Mouse (Mus musculus) embryonic facial prominence, embryonic 11.5 days (tissue): ENCODE results near the gene Slc35a1. TPM values are rescaled to one million over a fixed set of nuclear protein-coding genes. Genes with fewer than 3 reads are reported as not detected.
A peak's percentile ranks its signal among the peaks of the same experiment; 100 is the strongest.

Source experiments
- ATAC-seq: fragments of 200-750 bp; cut with Nextera tagmentation; replicated peaks from 2 replicates; pipeline ENCODE4 v1.8.0; 2017; ENCODE audit warnings: low read depth; ENCODE audit not compliant: insufficient number of reproducible peaks, low FRiP score, low TSS enrichment
- DNase-seq: peaks from one replicate; pipeline ENCODE4 v3.0.0-alpha.2; 2015; ENCODE audit warnings: low spot score
- H3K27ac ChIP-seq: fragments of 300-500 bp; sonication (generic); replicated peaks from 2 replicates; pipeline ENCODE4 v1.5.1; 2014; ENCODE audit warnings: mild to moderate bottlenecking, low read depth, low read length, control low read depth
- H3K27me3 ChIP-seq: fragments of 300-500 bp; sonication (generic); 2 replicates; pipeline ENCODE4 v1.6.1; 2014; ENCODE audit warnings: mild to moderate bottlenecking, low read length, moderate library complexity, mixed read lengths; ENCODE audit not compliant: control insufficient read depth, insufficient read depth
- H3K36me3 ChIP-seq: fragments of 300-500 bp; sonication (generic); replicated peaks from 2 replicates; pipeline ENCODE4 v1.6.1; 2014; ENCODE audit warnings: low read depth, mild to moderate bottlenecking, low read length, moderate library complexity, mixed read lengths; ENCODE audit not compliant: control insufficient read depth, insufficient read depth
- H3K4me1 ChIP-seq: fragments of 300-500 bp; sonication (generic); 2 replicates; pipeline ENCODE4 v1.6.1; 2014; ENCODE audit warnings: low read length, mixed read lengths; ENCODE audit not compliant: control insufficient read depth, insufficient read depth
- H3K4me2 ChIP-seq: fragments of 300-500 bp; sonication (generic); 2 replicates; pipeline ENCODE4 v1.6.1; 2014; ENCODE audit warnings: low read depth, mild to moderate bottlenecking, control low read depth, low read length, moderate library complexity
- H3K4me3 ChIP-seq: fragments of 300-500 bp; sonication (generic); 2 replicates; pipeline ENCODE4 v1.5.1; 2014; ENCODE audit warnings: low read depth, low read length, control low read depth
- H3K9ac ChIP-seq: fragments of 300-500 bp; sonication (generic); replicated peaks from 2 replicates; pipeline ENCODE4 v1.6.1; 2014; ENCODE audit warnings: mild to moderate bottlenecking, control low read depth, low read length
- H3K9me3 ChIP-seq: fragments of 300-500 bp; sonication (generic); replicated peaks from 2 replicates; pipeline ENCODE4 v1.6.1; 2016; ENCODE audit warnings: mild to moderate bottlenecking, low read length, inconsistent platforms, mixed read lengths; ENCODE audit not compliant: control insufficient read depth
- WGBS: fragments of 180-500 bp; shearing (Covaris S2); extraction: QIAGEN DNeasy Blood & Tissue Kit; methylation state at CpG from one replicate; pipeline ENCODE4 v1.1.7; 2014; 5-methylcytosine and 5-hydroxymethylcytosine counted together
- polyA plus RNA-seq: library from polyadenylated mRNA; unstranded; fragments of >200 nt; fragmentation: Nextera tagmentation; extraction: Ambion mirVana; gene quantifications from 2 replicates; pipeline ENCODE4 v1.2.1, GENCODE M21; 2014

The Slc35a1 gene
- polyA plus RNA-seq, 1 experiment from 2014 or later: 40.2 TPM

DNA sequence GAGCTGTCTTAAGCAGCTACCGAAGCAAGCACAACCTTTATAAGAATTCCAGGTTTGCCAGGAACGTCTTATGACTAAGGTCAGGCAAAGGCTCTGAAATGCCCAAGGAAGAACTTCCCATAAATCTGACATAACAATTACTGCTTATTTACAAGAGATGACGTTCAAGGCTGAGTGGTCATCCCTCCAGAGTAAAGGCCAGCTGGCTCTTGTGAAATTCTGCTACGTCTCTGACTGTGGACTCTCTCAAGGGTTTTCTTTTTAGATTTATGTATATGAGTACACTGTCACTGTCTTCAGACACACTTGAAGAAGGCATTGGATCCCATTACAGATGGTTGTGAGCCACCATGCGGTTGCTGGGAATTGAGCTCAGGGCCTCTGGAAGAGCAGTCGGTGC, 60.8 kb downstream of the Slc35a1 start:
- no peak overlapping the region for H3K27ac ChIP-seq
- 91% methylated on average over 6 of the region's 6 CpGs for WGBS
- ATAC-seq: no peak
- H3K4me3 ChIP-seq: no peak overlapping the region
- H3K9ac ChIP-seq: no peak overlapping the region
- no peak overlapping the region for H3K4me2 ChIP-seq
- H3K4me1 ChIP-seq: no peaks in the 10 kb centered on the region
- DNase-seq: no peak
- H3K36me3 ChIP-seq: no peaks in the 10 kb centered on the region; the same call in 1 of the 2 replicates
- no peaks in the 10 kb centered on the region for H3K9me3 ChIP-seq
- H3K27me3 ChIP-seq: no peaks in the 10 kb centered on the region

DNA sequence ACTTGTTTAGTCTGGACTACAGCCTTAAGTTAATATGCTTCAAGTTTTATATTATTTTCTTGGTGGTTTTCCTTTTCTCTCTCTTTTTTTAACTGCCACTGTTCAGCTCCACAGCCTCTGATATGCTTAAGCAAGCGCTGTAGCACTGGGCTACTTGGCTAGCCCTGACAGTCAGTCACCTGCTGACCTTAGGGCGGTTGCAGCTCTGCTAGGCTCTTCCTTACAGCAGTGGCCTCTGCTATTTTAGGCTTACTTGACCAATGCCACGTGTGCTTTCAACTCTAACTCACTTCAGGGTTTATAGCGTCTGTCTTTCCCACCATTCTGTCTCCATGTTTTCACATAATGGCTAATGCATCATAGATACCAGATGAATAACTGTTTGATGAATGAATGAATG, 61.7 kb downstream of the Slc35a1 start:
- Histone ChIP-seq H3K27me3 (no peaks in the 10 kb centered on the region), H3K9ac (no peak overlapping the region), H3K36me3 (no peaks in the 10 kb centered on the region; the same call in 1 of the 2 replicates), H3K4me1 (no peaks in the 10 kb centered on the region), H3K4me3 (no peak overlapping the region), H3K27ac (no peak overlapping the region), H3K4me2 (no peak overlapping the region), H3K9me3 (no peaks in the 10 kb centered on the region)
- DNase-seq: no peak
- 91% methylated on average over 4 of the region's 4 CpGs for WGBS
- ATAC-seq: no peak

DNA sequence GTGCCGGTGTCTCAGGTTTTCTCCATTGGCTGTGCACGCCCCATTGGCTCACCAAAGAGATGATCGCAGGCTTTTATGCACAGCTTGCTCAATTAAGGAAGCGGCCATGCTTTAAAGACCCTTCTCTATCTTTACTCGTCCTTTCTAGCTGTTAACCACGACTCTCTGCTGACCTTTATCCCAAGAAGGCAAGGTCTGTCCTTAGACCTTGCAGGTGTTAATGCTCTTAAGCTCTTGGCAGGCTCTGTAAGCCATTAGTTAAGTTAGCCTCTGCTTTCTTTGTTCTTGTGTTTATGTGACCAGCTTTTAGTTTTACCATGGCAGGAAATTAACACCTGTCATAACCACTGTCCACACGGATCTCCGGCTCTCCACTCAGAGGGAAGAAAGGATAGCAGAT, 71.1 kb downstream of the Slc35a1 start:
- H3K9me3 ChIP-seq: no peaks in the 10 kb centered on the region
- ATAC-seq (no peak), DNase-seq (no peak)
- H3K4me2 ChIP-seq: no peak overlapping the region; the same call in 1 of the 2 replicates
- no peak overlapping the region for H3K4me3 ChIP-seq
- no peaks in the 10 kb centered on the region for H3K4me1 ChIP-seq
- no peak overlapping the region for H3K27ac ChIP-seq
- 87% methylated on average over 8 of the region's 8 CpGs for WGBS
- no peaks in the 10 kb centered on the region for H3K36me3 ChIP-seq
- H3K9ac ChIP-seq: no peak overlapping the region; the same call in 1 of the 2 replicates
- H3K27me3 ChIP-seq: no peaks in the 10 kb centered on the region

DNA sequence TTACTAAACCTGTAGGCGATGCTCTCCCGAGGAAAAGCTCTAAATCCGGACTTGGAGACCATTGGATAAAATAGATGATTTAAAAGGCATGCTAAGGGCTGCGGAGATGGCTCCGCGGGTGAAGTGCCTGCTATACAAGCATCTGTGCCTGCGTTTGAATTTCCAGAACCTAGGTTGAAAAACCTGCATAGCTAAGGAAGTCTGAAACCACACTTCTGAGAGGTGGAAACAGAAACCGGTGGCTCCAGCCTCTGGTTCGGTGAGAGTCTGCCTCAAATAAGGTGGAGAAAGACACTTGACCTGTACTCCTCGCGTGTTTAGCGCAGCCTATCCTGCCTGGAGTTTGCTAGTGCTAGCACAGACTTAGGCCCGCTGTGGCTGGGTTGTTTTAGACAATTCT, 71.9 kb downstream of the Slc35a1 start:
- Histone ChIP-seq H3K4me2 (peak overlapping the region; percentile 83), H3K27ac (no peak overlapping the region), H3K4me1 (no peaks in the 10 kb centered on the region), H3K27me3 (no peaks in the 10 kb centered on the region), H3K9me3 (no peaks in the 10 kb centered on the region), H3K9ac (peak overlapping the region; percentile 87), H3K36me3 (no peaks in the 10 kb centered on the region), H3K4me3 (peak overlapping the region; percentile 79)
- ATAC-seq (0 out of 2 replicates have a peak, but pooled peaks have one; percentile 8), DNase-seq (no peak)
- 3% methylated on average over 13 of the region's 13 CpGs for WGBS

DNA sequence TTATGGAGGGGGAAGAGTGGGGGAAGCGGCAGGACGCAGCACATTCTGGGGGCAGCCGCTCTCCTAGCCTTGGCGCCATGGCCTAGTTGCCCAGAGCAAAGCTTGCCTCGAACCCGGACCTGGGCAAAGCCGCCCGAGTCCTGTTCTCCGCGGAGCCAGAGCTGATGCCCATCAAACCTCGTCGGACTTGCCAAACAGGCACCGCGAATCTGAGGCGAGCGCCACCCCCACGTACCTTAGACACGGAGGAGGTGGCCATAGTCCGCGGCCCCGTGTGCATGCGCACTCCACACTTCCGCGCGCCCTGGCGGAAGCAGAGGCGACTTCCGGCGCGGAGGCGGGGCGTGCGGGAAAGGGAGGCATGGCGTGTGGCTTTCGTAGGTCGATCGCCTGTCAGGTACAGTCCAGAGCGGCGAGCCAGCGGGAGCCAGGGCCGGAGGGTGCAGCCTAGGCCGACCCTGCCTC, 72.6 kb downstream of the Slc35a1 start, which contains the start of the genes Orc3 and Rars2:
Gene Orc3 (minus strand): TSS at position 315 of the 465 bp plus-strand sequence.
Gene Rars2 (plus strand): TSS at position 328 of the 465 bp plus-strand sequence.
- H3K36me3 ChIP-seq: no peaks in the 10 kb centered on the region; the same call in 1 of the 2 replicates
- H3K4me3 ChIP-seq: peak within 1 kb of the TSS; percentile 79
- H3K4me1 ChIP-seq: no peaks in the 10 kb centered on the region
- peak within 1 kb of the TSS; percentile 52; the same call in 1 of the 2 replicates for H3K27ac ChIP-seq
- H3K9ac ChIP-seq: peak within 1 kb of the TSS; percentile 87
- DNase-seq (peak; percentile 91), ATAC-seq (peak; percentile 97)
- no peaks in the 10 kb centered on the region for H3K27me3 ChIP-seq
- 0% methylated on average over 41 of the region's 42 CpGs for WGBS
- H3K9me3 ChIP-seq: no peaks in the 10 kb centered on the region
- peak within 1 kb of the TSS; percentile 83 for H3K4me2 ChIP-seq

DNA sequence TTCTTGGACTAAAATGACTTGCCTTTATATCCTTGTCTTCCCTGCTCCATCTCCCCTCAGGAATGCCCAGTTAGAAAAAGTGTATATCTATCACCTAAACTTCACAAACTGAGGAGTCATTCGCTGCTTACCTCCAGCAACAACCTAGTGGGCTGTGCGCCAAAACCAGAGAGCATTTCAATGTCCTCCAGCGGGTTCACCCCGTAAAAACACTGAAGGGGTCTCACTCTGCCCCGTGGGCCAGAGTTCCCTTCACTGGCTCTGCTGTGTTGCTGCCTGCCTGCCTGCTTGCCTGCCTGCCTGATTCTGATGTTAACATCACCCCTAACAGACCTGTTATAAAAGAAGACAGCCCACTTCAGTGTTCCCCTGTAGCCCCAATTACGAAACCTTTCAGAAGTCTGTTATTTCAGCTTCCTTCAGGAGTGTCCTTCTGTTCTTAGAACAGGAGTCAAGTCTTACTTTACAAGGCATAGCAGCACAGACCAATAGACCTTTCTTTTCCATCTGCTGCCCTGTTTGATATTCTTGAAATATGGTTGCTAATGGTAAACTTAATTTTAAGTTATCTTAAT, 73.6 kb downstream of the Slc35a1 start:
- ATAC-seq (no peak), DNase-seq (no peak)
- Histone ChIP-seq H3K36me3 (no peaks in the 10 kb centered on the region; the same call in 1 of the 2 replicates), H3K4me3 (peak overlapping the region; percentile 79), H3K4me2 (peak overlapping the region; percentile 45), H3K9me3 (no peaks in the 10 kb centered on the region), H3K9ac (peak overlapping the region; percentile 87), H3K27me3 (no peaks in the 10 kb centered on the region), H3K4me1 (no peaks in the 10 kb centered on the region), H3K27ac (no peak overlapping the region)
- WGBS: 74% methylated on average over 6 of the region's 6 CpGs

Other genes starting within 250 kb of the Slc35a1 start
- gene Akirin2, start 136.5 kb downstream of the Slc35a1 start, polyA plus RNA-seq: 80.7 and 84.6 TPM in 2 replicates
- 126 and 135 TPM in 2 replicates for gene Orc3, start 72.5 kb downstream of the Slc35a1 start, polyA plus RNA-seq
- gene Rars2, start 72.5 kb downstream of the Slc35a1 start, polyA plus RNA-seq: 80.6 and 82.1 TPM in 2 replicates
- gene Cfap206, start 42.8 kb upstream of the Slc35a1 start, polyA plus RNA-seq: 0.74 and 1.2 TPM in 2 replicates
- not detected in 2 replicates for gene Gm136, start 68.8 kb upstream of the Slc35a1 start, polyA plus RNA-seq
- 47.1 and 54.7 TPM in 2 replicates for gene Smim8, start 91.0 kb upstream of the Slc35a1 start, polyA plus RNA-seq
- 34.6 and 36.4 TPM in 2 replicates for gene Zfp292, start 195.5 kb upstream of the Slc35a1 start, polyA plus RNA-seq
- 2.1 and 3.2 TPM in 2 replicates for gene Cga, start 206.3 kb upstream of the Slc35a1 start, polyA plus RNA-seq